ENCODE assay signal across 8 mouse cellular contexts in the genomic region with DNA sequence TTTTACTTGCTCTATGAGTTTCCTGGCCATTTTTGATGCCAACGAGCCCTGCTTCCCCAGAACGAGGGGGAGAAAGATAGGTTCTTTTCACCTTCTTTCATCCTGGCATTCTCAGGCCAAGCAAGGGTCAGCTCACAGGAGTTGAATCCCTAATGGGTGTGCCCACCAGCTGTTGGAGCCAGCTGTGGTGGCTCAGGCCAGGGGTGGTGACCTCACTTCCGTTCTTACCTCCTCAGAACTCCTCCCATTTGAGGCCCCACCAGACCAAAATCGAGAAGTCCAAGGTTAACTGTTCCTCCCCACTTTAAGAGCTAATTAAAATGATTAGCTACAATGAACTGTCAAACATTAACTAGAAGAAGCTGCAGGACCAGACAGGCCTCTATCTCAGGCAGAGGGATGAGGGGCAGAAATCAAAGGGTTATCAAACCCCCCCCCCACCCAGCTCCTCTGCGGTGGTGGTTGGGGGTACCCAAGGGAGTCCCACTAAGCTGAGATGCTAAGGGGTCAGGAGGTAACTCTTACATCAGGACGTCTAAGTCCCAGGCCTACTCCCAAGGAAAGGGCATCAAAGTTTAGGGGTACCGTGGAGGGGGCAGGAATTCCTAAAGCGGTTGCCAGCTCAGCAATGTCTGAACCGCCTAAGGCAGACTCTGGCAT. TPM values are rescaled to one million over a fixed set of nuclear protein-coding genes. Genes with fewer than 3 reads are reported as not detected.
DNase-seq lines count a peak whose midpoint lies in the region; ATAC-seq and TF ChIP-seq lines count a peak whose summit lies in the region.

No protein-coding gene starts in this region.

- no peak for DNase-seq in neural tube, embryonic 11.5 days (ENCODE audit: low spot score)
- DNase-seq in neural tube, embryonic 10.5 days (ENCODE audit: extremely low spot score, low spot score): no peak
- no peak for DNase-seq in urinary bladder, postnatal 10 days (ENCODE audit: low spot score)
- DNase-seq in left cerebral cortex, postnatal 14 days (ENCODE audit: low spot score in 2 of 2): no peak

- no peak for TF ChIP-seq CTCF in intestine, postnatal 0 days (IDR thresholded peaks at IDR 0.05; ENCODE audit: low read depth)

- H3K9me3 ChIP-seq in neural tube, embryonic 11.5 days (ENCODE audit: control insufficient read depth, low read length): no peaks in the 10 kb centered on the region
- no peaks in the 10 kb centered on the region; the same call in 1 of the 2 replicates for H3K9me3 ChIP-seq in forebrain, embryonic 16.5 days (ENCODE audit: control insufficient read depth, low read length)
- H3K9me3 ChIP-seq in intestine, postnatal 0 days (ENCODE audit: control insufficient read depth): no peaks in the 10 kb centered on the region

- H3K4me3 ChIP-seq in neural tube, embryonic 11.5 days (ENCODE audit: low read depth, low read length): no peak overlapping the region; the same call in 1 of the 2 replicates
- H3K4me3 ChIP-seq in forebrain, embryonic 16.5 days (replicated peaks; ENCODE audit: low read length): no peak overlapping the region
- H3K4me3 ChIP-seq in intestine, postnatal 0 days (ENCODE audit: low read depth, low read length): peak overlapping the region; percentile 60

- no peaks in the 10 kb centered on the region for H3K36me3 ChIP-seq in neural tube, embryonic 11.5 days (ENCODE audit: control insufficient read depth, insufficient read depth, low read length)
- H3K36me3 ChIP-seq in forebrain, embryonic 16.5 days (ENCODE audit: control insufficient read depth, insufficient read depth): no peaks in the 10 kb centered on the region
- H3K36me3 ChIP-seq in intestine, postnatal 0 days (ENCODE audit: control insufficient read depth, insufficient read depth): no peaks in the 10 kb centered on the region

- peaks cover 16% of the 10 kb centered on the region for H3K27me3 ChIP-seq in neural tube, embryonic 11.5 days (ENCODE audit: control insufficient read depth, insufficient read depth, low read length)
- peaks cover 7% of the 10 kb centered on the region; the same call in 1 of the 2 replicates for H3K27me3 ChIP-seq in forebrain, embryonic 16.5 days (replicated peaks; ENCODE audit: control insufficient read depth, insufficient read depth, low read length)
- no peaks in the 10 kb centered on the region for H3K27me3 ChIP-seq in intestine, postnatal 0 days (replicated peaks; ENCODE audit: control insufficient read depth, insufficient read depth, low read length)

- peak overlapping the region; percentile 36; the same call in 1 of the 2 replicates for H3K4me2 ChIP-seq in neural tube, embryonic 11.5 days (ENCODE audit: low read depth)
- H3K4me2 ChIP-seq in forebrain, embryonic 16.5 days (ENCODE audit: low read length): peak overlapping the region; percentile 52; the same call in 1 of the 2 replicates
- peak overlapping the region; percentile 70 for H3K4me2 ChIP-seq in intestine, postnatal 0 days (replicated peaks; ENCODE audit: low read depth)

- intact Hi-C loops in left cerebral cortex, postnatal 14 days (cut with DNase I): no loop called here

- H3K27ac ChIP-seq in neural tube, embryonic 11.5 days (ENCODE audit: low read depth, low read length): no peak overlapping the region
- no peak overlapping the region for H3K27ac ChIP-seq in forebrain, embryonic 16.5 days (ENCODE audit: low read length)
- H3K27ac ChIP-seq in intestine, postnatal 0 days (ENCODE audit: low read depth, low read length): peak overlapping the region; percentile 91

- WGBS in neural tube, embryonic 11.5 days: 34% methylated on average over 9 of the region's 9 CpGs
- 33% methylated on average over 9 of the region's 9 CpGs for WGBS in forebrain, embryonic 16.5 days
- 32% methylated on average over 9 of the region's 9 CpGs for WGBS in intestine, postnatal 0 days

- H3K4me1 ChIP-seq in neural tube, embryonic 11.5 days (ENCODE audit: control insufficient read depth, insufficient read depth, low read length): no peaks in the 10 kb centered on the region
- H3K4me1 ChIP-seq in forebrain, embryonic 16.5 days (replicated peaks; ENCODE audit: control insufficient read depth, insufficient read depth, low read length): peaks cover 5% of the 10 kb centered on the region; the same call in 1 of the 2 replicates
- no peaks in the 10 kb centered on the region for H3K4me1 ChIP-seq in intestine, postnatal 0 days (replicated peaks; ENCODE audit: control insufficient read depth, insufficient read depth, low read length)

- ATAC-seq in neural tube, embryonic 11.5 days (ENCODE audit: insufficient read depth, low FRiP score, low TSS enrichment): no peak
- 0 out of 2 replicates have a peak, but pooled peaks have one; percentile 16 for ATAC-seq in forebrain, embryonic 16.5 days
- peak; percentile 63 for ATAC-seq in intestine, postnatal 0 days
- ATAC-seq in megakaryocyte-erythroid progenitor cell, adult 5-6 weeks (replicated peaks; ENCODE audit: low FRiP score, low TSS enrichment, poor library complexity, severe bottlenecking): peak; percentile 19; the same call in 1 of the 2 replicates
- no peak for ATAC-seq in inflammation-experienced regulatory T-cells, adult 6 months

- H3K9ac ChIP-seq in neural tube, embryonic 11.5 days (ENCODE audit: low read length): no peak overlapping the region
- no peak overlapping the region for H3K9ac ChIP-seq in forebrain, embryonic 16.5 days (replicated peaks; ENCODE audit: low read depth, low read length)
- H3K9ac ChIP-seq in intestine, postnatal 0 days (ENCODE audit: low read depth, low read length): peak overlapping the region; percentile 79; the same call in 1 of the 2 replicates

RNA-seq across cellular contexts. Expression of gene Elf4, which starts 10.6 kb away (rescaled TPM):
- 1.9 and 2.3 TPM in 2 replicates for polyA plus RNA-seq in neural tube, embryonic 11.5 days (2014; fragmentation: Nextera tagmentation; extraction: Ambion mirVana)
- polyA plus RNA-seq in forebrain, embryonic 16.5 days (2015; fragmentation: Nextera tagmentation; extraction: Ambion mirVana): 0.32 and 0.57 TPM in 2 replicates
- 10.6 and 11.1 TPM in 2 replicates for polyA plus RNA-seq in intestine, postnatal 0 days (2015; fragmentation: Nextera tagmentation; extraction: Ambion mirVana)
- total RNA-seq in megakaryocyte-erythroid progenitor cell, adult 5-6 weeks (2014; fragmentation: Nextera tagmentation): 24.2 and 26.0 TPM in 2 replicates
- total RNA-seq in megakaryocyte-erythroid progenitor cell, adult 5-6 weeks (2017): 7.9 and 11.8 TPM in 2 replicates
- total RNA-seq in left cerebral cortex, postnatal 14 days (2021): 1 to 10 TPM in 1 of 2 experiments, under 1 TPM in 1; 0.87 to 1.2 TPM
- 10 to 100 TPM; 26.8 to 32.6 (median 28.2) TPM for polyA plus RNA-seq in inflammation-experienced regulatory T-cells, adult 6 months (2017; shearing (Covaris generic))

Comparison
In these comparisons a context has a peak if more than half of its experiments do, and no peak if none do; other contexts are left out.
1. ATAC-seq: peak in forebrain, embryonic 16.5 days (single experiment), intestine, postnatal 0 days (single experiment) and megakaryocyte-erythroid progenitor cell, adult 5-6 weeks (single experiment); none in neural tube, embryonic 11.5 days (single experiment) and inflammation-experienced regulatory T-cells, adult 6 months (single experiment).
2. Peak in every context shown above with its lines, with median percentiles within 50 percentile points of each other: H3K4me2 ChIP-seq.